ENCODE assay signal across 11 mouse cellular contexts in genomic region chr4:83182178-83183068, GRCm38 (mm10).
DNase-seq lines count a peak whose midpoint lies in the region; ATAC-seq lines count a peak whose summit lies in the region.
"Had no signal": no experiment of that assay in that cellular context is flagged by ENCODE, and none has a peak within 500 bp of the region (broad histone marks: within the 10 kb centered on the region; RNA-seq: fewer than 3 reads in every experiment).

No protein-coding gene starts in this region.

- no peak for ATAC-seq in heart, embryonic 12.5 days (ENCODE audit: insufficient number of reproducible peaks, low FRiP score)
- ATAC-seq in midbrain, embryonic 13.5 days = peak; percentile 62
- 0 out of 2 replicates have a peak, but pooled peaks have one; percentile 39 for ATAC-seq in hindbrain, embryonic 11.5 days (ENCODE audit: low FRiP score)
- ATAC-seq in midbrain, embryonic 16.5 days = peak; percentile 67; the same call in 1 of the 2 replicates

- H3K4me1 ChIP-seq in heart, embryonic 10.5 days = 0 out of 2 replicates have a peak, but pooled peaks cover 5% of the 10 kb centered on the region
- 0 out of 2 replicates have a peak, but pooled peaks cover 5% of the 10 kb centered on the region for H3K4me1 ChIP-seq in heart, embryonic 12.5 days (replicated peaks)
- peaks cover 2% of the 10 kb centered on the region; the same call in 1 of the 2 replicates for H3K4me1 ChIP-seq in midbrain, embryonic 13.5 days (replicated peaks)
- H3K4me1 ChIP-seq in midbrain, embryonic 10.5 days = peaks cover 13% of the 10 kb centered on the region
- no peaks in the 10 kb centered on the region for H3K4me1 ChIP-seq in hindbrain, embryonic 11.5 days (replicated peaks; ENCODE audit: control insufficient read depth, insufficient read depth, low read length)
- no peaks in the 10 kb centered on the region; the same call in 1 of the 2 replicates for H3K4me1 ChIP-seq in midbrain, embryonic 16.5 days (ENCODE audit: control insufficient read depth, insufficient read depth, low read length)

- no peak overlapping the region for H3K9ac ChIP-seq in heart, embryonic 12.5 days
- H3K9ac ChIP-seq in midbrain, embryonic 13.5 days (replicated peaks) = no peak overlapping the region
- no peak overlapping the region for H3K9ac ChIP-seq in hindbrain, embryonic 11.5 days (ENCODE audit: low read depth, low read length)
- H3K9ac ChIP-seq in midbrain, embryonic 16.5 days (ENCODE audit: low read depth, low read length) = no peak overlapping the region
- H3K9ac ChIP-seq: lung, embryonic 15.5 days had no signal

- H3K4me3 ChIP-seq in heart, embryonic 10.5 days = no peak overlapping the region
- no peak overlapping the region for H3K4me3 ChIP-seq in heart, embryonic 12.5 days
- no peak overlapping the region for H3K4me3 ChIP-seq in midbrain, embryonic 13.5 days (replicated peaks)
- H3K4me3 ChIP-seq in midbrain, embryonic 10.5 days = no peak overlapping the region
- no peak overlapping the region for H3K4me3 ChIP-seq in hindbrain, embryonic 11.5 days (ENCODE audit: low read depth, low read length)
- no peak overlapping the region for H3K4me3 ChIP-seq in midbrain, embryonic 16.5 days (ENCODE audit: low read depth, low read length)
- H3K4me3 ChIP-seq: erythroblast, embryonic 14.5 days; gastrocnemius, adult 2 months; lung, embryonic 15.5 days had no signal

- H3K27ac ChIP-seq in heart, embryonic 10.5 days = no peak overlapping the region
- H3K27ac ChIP-seq in heart, embryonic 12.5 days (ENCODE audit: poor library complexity, severe bottlenecking) = no peak overlapping the region
- H3K27ac ChIP-seq in midbrain, embryonic 13.5 days = no peak overlapping the region
- no peak overlapping the region for H3K27ac ChIP-seq in midbrain, embryonic 10.5 days (replicated peaks)
- H3K27ac ChIP-seq in hindbrain, embryonic 11.5 days (ENCODE audit: low read depth, low read length) = no peak overlapping the region
- no peak overlapping the region for H3K27ac ChIP-seq in midbrain, embryonic 16.5 days (ENCODE audit: low read length)
- H3K27ac ChIP-seq: gastrocnemius, adult 2 months; lung, embryonic 15.5 days had no signal

- peak; percentile 36 for DNase-seq in heart, embryonic 10.5 days (ENCODE audit: low spot score)
- no peak for DNase-seq in midbrain, embryonic 10.5 days (ENCODE audit: low spot score)
- no peak for DNase-seq in hindbrain, embryonic 11.5 days (ENCODE audit: low spot score)
- DNase-seq in gastrocnemius, postnatal 10 days = no peak

- no peaks in the 10 kb centered on the region for H3K36me3 ChIP-seq in heart, embryonic 10.5 days
- no peaks in the 10 kb centered on the region for H3K36me3 ChIP-seq in heart, embryonic 12.5 days
- no peaks in the 10 kb centered on the region for H3K36me3 ChIP-seq in midbrain, embryonic 13.5 days
- H3K36me3 ChIP-seq in midbrain, embryonic 10.5 days = no peaks in the 10 kb centered on the region
- H3K36me3 ChIP-seq in hindbrain, embryonic 11.5 days (ENCODE audit: control insufficient read depth, insufficient read depth, low read length) = no peaks in the 10 kb centered on the region
- H3K36me3 ChIP-seq in midbrain, embryonic 16.5 days (ENCODE audit: control insufficient read depth, insufficient read depth, low read length) = no peaks in the 10 kb centered on the region
- H3K36me3 ChIP-seq: lung, embryonic 15.5 days had no signal

- no peak overlapping the region for H3K4me2 ChIP-seq in heart, embryonic 12.5 days
- no peak overlapping the region for H3K4me2 ChIP-seq in midbrain, embryonic 13.5 days (replicated peaks)
- H3K4me2 ChIP-seq in hindbrain, embryonic 11.5 days (replicated peaks; ENCODE audit: low read depth, low read length) = no peak overlapping the region
- H3K4me2 ChIP-seq in midbrain, embryonic 16.5 days (ENCODE audit: low read length) = no peak overlapping the region
- H3K4me2 ChIP-seq: heart, embryonic 11.5 days; lung, embryonic 15.5 days had no signal

- no peaks in the 10 kb centered on the region for H3K9me3 ChIP-seq in heart, embryonic 10.5 days
- H3K9me3 ChIP-seq in heart, embryonic 12.5 days (replicated peaks) = no peaks in the 10 kb centered on the region
- no peaks in the 10 kb centered on the region for H3K9me3 ChIP-seq in midbrain, embryonic 13.5 days
- no peaks in the 10 kb centered on the region for H3K9me3 ChIP-seq in midbrain, embryonic 10.5 days (replicated peaks)
- no peaks in the 10 kb centered on the region for H3K9me3 ChIP-seq in hindbrain, embryonic 11.5 days (ENCODE audit: control insufficient read depth, low read length)
- H3K9me3 ChIP-seq in midbrain, embryonic 16.5 days (replicated peaks; ENCODE audit: control insufficient read depth, low read length, poor library complexity, severe bottlenecking) = no peaks in the 10 kb centered on the region
- H3K9me3 ChIP-seq: lung, embryonic 15.5 days had no signal

- WGBS in heart, embryonic 10.5 days = 63% methylated on average over 8 of the region's 8 CpGs
- 59% methylated on average over 8 of the region's 8 CpGs for WGBS in heart, embryonic 12.5 days
- WGBS in midbrain, embryonic 13.5 days = 78% methylated on average over 8 of the region's 8 CpGs
- WGBS in midbrain, embryonic 10.5 days = 83% methylated on average over 8 of the region's 8 CpGs
- 73% methylated on average over 8 of the region's 8 CpGs for WGBS in hindbrain, embryonic 11.5 days
- WGBS in midbrain, embryonic 16.5 days = 63% methylated on average over 8 of the region's 8 CpGs

- H3K27me3 ChIP-seq in heart, embryonic 10.5 days (ENCODE audit: insufficient read depth, poor library complexity, severe bottlenecking) = no peaks in the 10 kb centered on the region
- no peaks in the 10 kb centered on the region for H3K27me3 ChIP-seq in heart, embryonic 12.5 days (replicated peaks)
- no peaks in the 10 kb centered on the region for H3K27me3 ChIP-seq in midbrain, embryonic 13.5 days
- H3K27me3 ChIP-seq in midbrain, embryonic 10.5 days (ENCODE audit: low read depth, poor library complexity, severe bottlenecking) = no peaks in the 10 kb centered on the region
- no peaks in the 10 kb centered on the region for H3K27me3 ChIP-seq in hindbrain, embryonic 11.5 days (ENCODE audit: control insufficient read depth, insufficient read depth, low read length)
- no peaks in the 10 kb centered on the region for H3K27me3 ChIP-seq in midbrain, embryonic 16.5 days (ENCODE audit: control insufficient read depth, insufficient read depth, low read depth, low read length)
- H3K27me3 ChIP-seq: lung, embryonic 15.5 days had no signal
